Mouse (Mus musculus) hindbrain, embryonic 12.5 days (tissue): ENCODE results near the gene Olfr557. TPM values are rescaled to one million over a fixed set of nuclear protein-coding genes. Genes with fewer than 3 reads are reported as not detected.
A peak's percentile ranks its signal among the peaks of the same experiment; 100 is the strongest.

ENCODE experiments used
- ATAC-seq: fragments of 200-750 bp; cut with Nextera tagmentation; 2 replicates; pipeline ENCODE4 v1.8.0; 2017; ENCODE audit warnings: moderate TSS enrichment; ENCODE audit not compliant: low FRiP score
- H3K27ac ChIP-seq: fragments of 300-500 bp; sonication (generic); 2 replicates; pipeline ENCODE4 v1.5.1; 2016; ENCODE audit warnings: mild to moderate bottlenecking
- H3K27me3 ChIP-seq: fragments of 300-500 bp; sonication (generic); 2 replicates; pipeline ENCODE4 v1.6.1; 2016; ENCODE audit warnings: mild to moderate bottlenecking
- H3K36me3 ChIP-seq: fragments of 300-500 bp; sonication (generic); 2 replicates; pipeline ENCODE4 v1.6.1; 2016; ENCODE audit warnings: mild to moderate bottlenecking
- H3K4me1 ChIP-seq: fragments of 300-500 bp; sonication (generic); 2 replicates; pipeline ENCODE4 v1.6.1; 2016
- H3K4me2 ChIP-seq: fragments of 300-500 bp; sonication (generic); replicated peaks from 2 replicates; pipeline ENCODE4 v1.6.1; 2016; ENCODE audit warnings: mild to moderate bottlenecking
- H3K4me3 ChIP-seq: fragments of 300-500 bp; sonication (generic); 2 replicates; pipeline ENCODE4 v1.5.1; 2016; ENCODE audit warnings: mild to moderate bottlenecking
- H3K9ac ChIP-seq: fragments of 300-500 bp; sonication (generic); 2 replicates; pipeline ENCODE4 v1.6.1; 2016; ENCODE audit warnings: mild to moderate bottlenecking, moderate library complexity
- H3K9me3 ChIP-seq: fragments of 300-500 bp; sonication (generic); replicated peaks from 2 replicates; pipeline ENCODE4 v1.6.1; 2016; ENCODE audit warnings: mild to moderate bottlenecking
- WGBS: fragments of 180-500 bp; shearing (Covaris S2); methylation state at CpG from one replicate; pipeline ENCODE4 v1.1.7; 2016; 5-methylcytosine and 5-hydroxymethylcytosine counted together
- polyA plus RNA-seq: library from polyadenylated mRNA; unstranded; fragments of >200 nt; fragmentation: Nextera tagmentation; extraction: Ambion mirVana; gene quantifications from 2 replicates; pipeline ENCODE4 v1.2.1, GENCODE M21; 2016

Olfr557 gene
- polyA plus RNA-seq: not detected in 2 replicates

DNA sequence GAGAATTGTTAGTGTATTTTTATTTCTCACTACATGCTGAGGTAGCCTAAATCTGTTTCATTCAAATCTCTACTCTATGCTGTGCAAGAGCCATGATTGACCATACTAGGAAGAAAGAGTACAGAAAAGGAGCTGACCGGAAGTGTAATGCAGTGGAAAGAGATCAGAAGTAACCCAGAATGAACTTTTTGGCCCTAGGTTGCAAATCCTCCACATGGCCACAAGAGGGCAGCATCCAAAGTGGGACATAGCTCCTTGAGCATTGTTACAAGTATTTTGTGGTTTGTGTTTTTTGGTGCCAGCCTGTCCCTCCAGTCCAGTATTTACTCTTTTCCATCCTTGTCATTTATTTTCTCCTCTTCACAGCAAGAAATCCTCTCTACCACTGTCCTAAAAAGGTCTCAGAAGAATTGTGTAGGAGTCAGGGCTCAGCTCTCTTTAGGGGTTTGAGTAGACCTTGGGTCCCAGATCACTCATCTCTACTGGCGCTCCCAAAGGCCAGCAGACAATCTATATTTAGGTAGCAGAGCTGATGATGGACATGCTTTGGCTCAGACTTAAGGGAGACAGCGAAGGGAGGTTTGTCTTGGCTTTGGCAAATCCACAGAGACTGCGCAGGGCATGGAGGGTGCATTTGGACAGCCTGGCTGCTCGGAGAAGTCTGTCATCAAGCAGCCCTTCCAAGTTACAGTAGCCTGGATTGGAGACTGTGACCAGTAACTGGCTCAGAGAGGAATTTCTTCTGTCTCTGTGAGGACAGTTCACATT, at the start of gene Olfr557:
TSS of gene Olfr557 (plus strand) at position 553 of the 768 bp plus-strand sequence.
- Histone ChIP-seq H3K27ac (no peak within 1 kb of the TSS), H3K4me2 (no peak within 1 kb of the TSS), H3K9me3 (no peaks in the 10 kb centered on the region), H3K4me1 (no peaks in the 10 kb centered on the region), H3K4me3 (no peak within 1 kb of the TSS), H3K27me3 (no peaks in the 10 kb centered on the region), H3K36me3 (no peaks in the 10 kb centered on the region), H3K9ac (no peak within 1 kb of the TSS)
- 79% methylated on average over 5 of the region's 5 CpGs for WGBS
- no peak for ATAC-seq

GRCm38 (mm10) chr7:102658523-102658922, 37.2 kb upstream of the Olfr557 start, which contains the start of gene Olfr555:
TSS of gene Olfr555 (plus strand) at chr7:102658823.
- Histone ChIP-seq H3K36me3 (no peaks in the 10 kb centered on the region), H3K4me1 (no peaks in the 10 kb centered on the region), H3K27me3 (no peaks in the 10 kb centered on the region), H3K27ac (no peak within 1 kb of the TSS), H3K4me3 (no peak within 1 kb of the TSS), H3K9ac (no peak within 1 kb of the TSS), H3K4me2 (no peak within 1 kb of the TSS), H3K9me3 (no peaks in the 10 kb centered on the region)
- WGBS: 68% methylated on average over 1 of the region's 1 CpGs
- ATAC-seq: no peak

DNA sequence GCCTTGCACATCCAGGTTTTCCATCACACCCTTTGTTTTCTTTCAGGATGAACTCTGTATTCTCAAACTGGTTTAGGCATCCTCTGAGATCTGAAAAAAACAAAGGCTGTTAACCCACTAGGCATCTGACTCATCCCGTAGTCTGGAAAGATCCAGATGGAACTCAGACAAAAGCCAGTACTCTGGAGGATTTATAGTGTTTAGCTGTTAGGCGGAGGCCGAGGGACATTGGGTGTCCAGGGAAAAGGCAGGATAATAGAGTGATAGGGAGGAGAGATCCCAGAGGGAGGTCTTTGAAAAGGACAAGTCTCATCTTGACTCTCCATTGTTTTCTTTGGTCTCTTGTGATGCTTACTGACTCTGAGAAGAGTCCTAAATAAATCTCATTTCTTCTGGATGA, 31.1 kb upstream of the Olfr557 start, which contains the start of gene Olfr556:
TSS of gene Olfr556 (plus strand) at position 301 of the 400 bp plus-strand sequence.
- no peak for ATAC-seq
- Histone ChIP-seq H3K36me3 (no peaks in the 10 kb centered on the region), H3K9ac (no peak within 1 kb of the TSS), H3K4me2 (no peak within 1 kb of the TSS), H3K4me1 (no peaks in the 10 kb centered on the region), H3K27ac (no peak within 1 kb of the TSS), H3K4me3 (no peak within 1 kb of the TSS), H3K27me3 (no peaks in the 10 kb centered on the region), H3K9me3 (no peaks in the 10 kb centered on the region)
- WGBS: 45% methylated on average over 3 of the region's 3 CpGs

DNA sequence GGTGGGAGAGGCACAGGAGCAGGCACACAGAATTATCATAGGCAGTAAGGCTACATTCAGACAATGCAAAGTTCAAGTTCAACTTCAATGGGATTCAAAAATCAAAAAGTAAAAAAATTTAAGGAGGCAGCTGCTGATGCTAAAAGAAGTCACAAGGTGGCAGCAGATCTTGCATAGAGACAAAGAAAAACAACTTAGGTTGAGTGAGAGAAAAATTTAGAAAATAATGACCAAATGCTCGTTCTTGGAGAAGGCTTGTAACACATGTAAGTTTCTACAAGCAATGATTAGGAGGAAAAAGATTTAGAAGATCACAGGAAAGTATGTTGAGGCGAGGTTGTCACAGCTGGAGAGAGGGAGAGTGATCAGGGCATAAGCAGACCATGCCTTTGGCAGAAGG, 30.3 kb upstream of the Olfr557 start:
- H3K27me3 ChIP-seq: no peaks in the 10 kb centered on the region
- no peak for ATAC-seq
- no peaks in the 10 kb centered on the region for H3K9me3 ChIP-seq
- H3K9ac ChIP-seq: no peak overlapping the region
- H3K27ac ChIP-seq: no peak overlapping the region
- no peaks in the 10 kb centered on the region for H3K4me1 ChIP-seq
- H3K4me2 ChIP-seq: no peak overlapping the region
- no peak overlapping the region for H3K4me3 ChIP-seq
- 37% methylated on average over 2 of the region's 2 CpGs for WGBS
- H3K36me3 ChIP-seq: no peaks in the 10 kb centered on the region

- no peaks in the 10 kb centered on the region for H3K36me3 ChIP-seq
- H3K4me1 ChIP-seq: no peaks in the 10 kb centered on the region
- no peak for ATAC-seq
- no peak overlapping the region for H3K9ac ChIP-seq
- 82% methylated on average over 2 of the region's 2 CpGs for WGBS
- H3K9me3 ChIP-seq: no peaks in the 10 kb centered on the region
- H3K27me3 ChIP-seq: no peaks in the 10 kb centered on the region
- H3K4me3 ChIP-seq: no peak overlapping the region
- H3K4me2 ChIP-seq: no peak overlapping the region
- no peak overlapping the region for H3K27ac ChIP-seq
These were observed 19.5 kb upstream of the Olfr557 start for GRCm38 (mm10) chr7:102676225-102676624.

DNA sequence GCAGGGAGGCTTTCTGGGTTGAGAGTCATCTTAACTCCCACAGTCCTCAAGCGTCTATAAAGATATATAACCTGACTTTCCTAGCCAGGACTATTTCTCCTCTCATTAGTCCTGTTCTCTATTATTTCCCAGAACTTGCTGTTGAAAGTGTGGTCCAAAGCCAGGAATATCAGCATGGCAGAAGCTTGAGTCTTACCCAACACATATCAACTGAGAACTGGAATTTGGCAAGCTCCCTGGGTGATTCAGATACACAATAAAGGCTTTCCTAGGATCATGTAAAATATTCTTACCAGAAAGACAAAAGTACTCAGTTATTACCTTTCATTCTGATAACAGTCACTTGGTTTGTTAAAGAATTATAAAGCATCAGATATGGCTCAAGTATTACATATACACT, 13.8 kb upstream of the Olfr557 start:
- Histone ChIP-seq H3K9ac (no peak overlapping the region), H3K4me2 (no peak overlapping the region), H3K27ac (no peak overlapping the region), H3K36me3 (no peaks in the 10 kb centered on the region), H3K9me3 (no peaks in the 10 kb centered on the region), H3K4me3 (no peak overlapping the region), H3K4me1 (no peaks in the 10 kb centered on the region), H3K27me3 (no peaks in the 10 kb centered on the region)
- WGBS: 78% methylated on average over 1 of the region's 1 CpGs
- no peak for ATAC-seq

- Histone ChIP-seq H3K4me1 (no peaks in the 10 kb centered on the region), H3K4me2 (peak within 1 kb of the TSS; percentile 64), H3K9ac (peak within 1 kb of the TSS; percentile 63), H3K4me3 (peak within 1 kb of the TSS; percentile 53), H3K36me3 (no peaks in the 10 kb centered on the region), H3K27ac (peak within 1 kb of the TSS; percentile 13; the same call in 1 of the 2 replicates), H3K27me3 (no peaks in the 10 kb centered on the region), H3K9me3 (no peaks in the 10 kb centered on the region)
- ATAC-seq: peak; percentile 100
- under 1% methylated on average over 40 of the region's 40 CpGs for WGBS
These were observed 8.7 kb upstream of the Olfr557 start, which contains the start of gene Trim68 for GRCm38 (mm10) chr7:102686944-102687501. TSS of gene Trim68 (minus strand) at chr7:102687327.

- ATAC-seq: no peak
- H3K4me2 ChIP-seq: no peak overlapping the region
- no peak overlapping the region for H3K27ac ChIP-seq
- H3K4me1 ChIP-seq: no peaks in the 10 kb centered on the region
- WGBS: 88% methylated on average over 7 of the region's 7 CpGs
- no peaks in the 10 kb centered on the region for H3K27me3 ChIP-seq
- H3K4me3 ChIP-seq: no peak overlapping the region
- no peaks in the 10 kb centered on the region for H3K36me3 ChIP-seq
- no peaks in the 10 kb centered on the region for H3K9me3 ChIP-seq
- H3K9ac ChIP-seq: no peak overlapping the region
These were observed 2.8 kb downstream of the Olfr557 start for GRCm38 (mm10) chr7:102698461-102698860.

GRCm38 (mm10) chr7:102701915-102702314, 6.2 kb downstream of the Olfr557 start, which contains the start of gene Olfr558:
TSS of gene Olfr558 (plus strand) at chr7:102702215.
- Histone ChIP-seq H3K4me1 (no peaks in the 10 kb centered on the region), H3K36me3 (no peaks in the 10 kb centered on the region), H3K4me2 (no peak within 1 kb of the TSS), H3K27ac (no peak within 1 kb of the TSS), H3K9me3 (no peaks in the 10 kb centered on the region), H3K4me3 (no peak within 1 kb of the TSS), H3K27me3 (no peaks in the 10 kb centered on the region), H3K9ac (no peak within 1 kb of the TSS)
- no peak for ATAC-seq

GRCm38 (mm10) chr7:102718970-102719369, 23.3 kb downstream of the Olfr557 start, which contains the start of gene Olfr33:
TSS of gene Olfr33 (minus strand) at chr7:102719070.
- Histone ChIP-seq H3K9me3 (no peaks in the 10 kb centered on the region), H3K27me3 (no peaks in the 10 kb centered on the region), H3K4me2 (no peak within 1 kb of the TSS), H3K4me1 (no peaks in the 10 kb centered on the region), H3K4me3 (no peak within 1 kb of the TSS), H3K9ac (no peak within 1 kb of the TSS), H3K36me3 (no peaks in the 10 kb centered on the region), H3K27ac (no peak within 1 kb of the TSS)
- ATAC-seq: no peak
- 44% methylated on average over 1 of the region's 1 CpGs for WGBS

- no peak within 1 kb of the TSS for H3K4me2 ChIP-seq
- no peak for ATAC-seq
- no peak within 1 kb of the TSS for H3K27ac ChIP-seq
- no peaks in the 10 kb centered on the region for H3K4me1 ChIP-seq
- no peak within 1 kb of the TSS for H3K9ac ChIP-seq
- no peaks in the 10 kb centered on the region for H3K27me3 ChIP-seq
- no peaks in the 10 kb centered on the region for H3K9me3 ChIP-seq
- H3K4me3 ChIP-seq: no peak within 1 kb of the TSS
- H3K36me3 ChIP-seq: no peaks in the 10 kb centered on the region
These were observed 31.7 kb downstream of the Olfr557 start, which contains the start of gene Olfr559 for GRCm38 (mm10) chr7:102727391-102727790. TSS of gene Olfr559 (minus strand) at chr7:102727491.

DNA sequence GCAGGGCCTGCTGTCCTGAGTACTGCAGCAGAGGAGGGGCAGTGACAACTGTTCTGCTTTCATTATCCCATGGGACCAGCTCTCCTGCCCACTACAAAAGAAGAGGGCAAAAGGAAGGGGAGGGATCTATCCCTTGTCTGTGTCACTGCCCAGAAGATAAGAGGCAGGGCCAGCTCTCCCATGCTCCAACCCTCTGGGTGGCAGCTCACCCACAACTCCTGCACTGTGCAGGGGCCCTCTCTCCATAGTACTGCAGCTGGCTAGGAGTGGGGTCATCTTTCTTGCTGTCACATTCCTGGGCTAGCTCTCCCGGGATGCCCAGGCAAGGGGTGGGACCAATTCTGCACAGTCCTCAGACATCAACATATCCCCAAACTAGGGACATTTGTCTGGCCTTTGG, 38.1 kb downstream of the Olfr557 start:
- Histone ChIP-seq H3K27ac (no peak overlapping the region), H3K4me2 (no peak overlapping the region), H3K4me3 (no peak overlapping the region), H3K9me3 (no peaks in the 10 kb centered on the region), H3K27me3 (no peaks in the 10 kb centered on the region), H3K9ac (no peak overlapping the region), H3K36me3 (no peaks in the 10 kb centered on the region), H3K4me1 (no peaks in the 10 kb centered on the region)
- no peak; the same call in 1 of the 2 replicates for ATAC-seq
- WGBS: 73% methylated on average over 1 of the region's 1 CpGs
